Mouse (Mus musculus): ENCODE measurements around the gene Nxf7. TPM values are rescaled to one million over a fixed set of nuclear protein-coding genes. Genes with fewer than 3 reads are reported as not detected.
"Not testable (repeated sequence)": the region's sequence is repeated elsewhere in the genome, so short reads cannot be mapped to it uniquely, and the experiment has no call there.

Nxf7 gene
- polyA plus RNA-seq, 1 experiment from 2014 or later, result 0.27 TPM

- WGBS, result 28% methylated on average over 8 of the region's 8 CpGs
- not testable (repeated sequence) for ATAC-seq (ENCODE audit: insufficient number of reproducible peaks, low FRiP score, low TSS enrichment, low read depth)
These were observed 38.9 kb downstream of the Nxf7 start for GRCm38 (mm10) chrX:135559665-135560064.

More at GRCm38 (mm10) chrX:135559665-135560064, 38.9 kb downstream of the Nxf7 start:
- H3K27me3 ChIP-seq, H3K4me2 ChIP-seq, H3K4me3 ChIP-seq, H3K36me3 ChIP-seq, H3K4me1 ChIP-seq, H3K27ac ChIP-seq, H3K9ac ChIP-seq, H3K9me3 ChIP-seq: not testable (repeated sequence)

Other genes with a start within 250 kb of the Nxf7 start
- 0.09 TPM in 1 of 2 replicates, not detected in the other for gene Gm5128, start 225.5 kb downstream of the Nxf7 start, polyA plus RNA-seq (2015; fragmentation: Nextera tagmentation; extraction: Ambion mirVana)
- 0.04 TPM in 1 of 2 replicates, not detected in the other for gene Gm7903, start 164.9 kb downstream of the Nxf7 start, polyA plus RNA-seq (2015; fragmentation: Nextera tagmentation; extraction: Ambion mirVana)
- gene AV320801, start 104.2 kb downstream of the Nxf7 start, polyA plus RNA-seq (2015; fragmentation: Nextera tagmentation; extraction: Ambion mirVana), result not detected in 2 replicates
- 0.14 and 0.45 TPM in 2 replicates for gene Prame, start 28.9 kb upstream of the Nxf7 start, polyA plus RNA-seq (2015; fragmentation: Nextera tagmentation; extraction: Ambion mirVana)
- 0.10 TPM in 1 of 2 replicates, not detected in the other for gene Tcp11x2, start 95.0 kb upstream of the Nxf7 start, polyA plus RNA-seq (2015; fragmentation: Nextera tagmentation; extraction: Ambion mirVana)
- gene Tmsb15a, start 126.5 kb upstream of the Nxf7 start, polyA plus RNA-seq (2015; fragmentation: Nextera tagmentation; extraction: Ambion mirVana), result 0.99 and 1.5 TPM in 2 replicates
- 10.4 TPM in 2 replicates for gene Armcx5, start 144.0 kb upstream of the Nxf7 start, polyA plus RNA-seq (2015; fragmentation: Nextera tagmentation; extraction: Ambion mirVana)
- 45.6 and 46.1 TPM in 2 replicates for gene Gprasp1, start 144.0 kb upstream of the Nxf7 start, polyA plus RNA-seq (2015; fragmentation: Nextera tagmentation; extraction: Ambion mirVana)
- gene Bhlhb9, start 198.8 kb upstream of the Nxf7 start, polyA plus RNA-seq (2015; fragmentation: Nextera tagmentation; extraction: Ambion mirVana), result 46.9 and 48.6 TPM in 2 replicates
- 37.8 and 38.8 TPM in 2 replicates for gene Gprasp2, start 240.3 kb upstream of the Nxf7 start, polyA plus RNA-seq (2015; fragmentation: Nextera tagmentation; extraction: Ambion mirVana)

All from limb, embryonic 15.5 days (tissue).